Mouse (Mus musculus) liver, postnatal 0 days (tissue): ENCODE measurements around the gene Pde2a. TPM values are rescaled to one million over a fixed set of nuclear protein-coding genes. Genes with fewer than 3 reads are reported as not detected.

Experiments
- ATAC-seq: fragments of 200-750 bp; cut with Nextera tagmentation; 2 replicates; pipeline ENCODE4 v1.8.0; 2017; ENCODE audit warnings: mild to moderate bottlenecking, moderate library complexity
- DNase-seq: peaks from one replicate; pipeline ENCODE4 v3.0.0-alpha.2; 2016
- H3K27ac ChIP-seq: fragments of 300-500 bp; sonication (generic); 2 replicates; pipeline ENCODE4 v1.5.1; 2014; ENCODE audit warnings: antibody characterized with exemption, moderate library complexity, mild to moderate bottlenecking, low read depth
- H3K27me3 ChIP-seq: fragments of 300-500 bp; sonication (generic); 2 replicates; pipeline ENCODE4 v1.6.1; 2014; ENCODE audit warnings: low read length, control low read depth, mixed read lengths; ENCODE audit not compliant: insufficient read depth
- H3K36me3 ChIP-seq: fragments of 300-500 bp; sonication (generic); replicated peaks from 2 replicates; pipeline ENCODE4 v1.6.1; 2014; ENCODE audit warnings: mild to moderate bottlenecking, control low read depth, low read length, moderate library complexity, mixed read lengths; ENCODE audit not compliant: insufficient read depth
- H3K4me1 ChIP-seq: fragments of 300-500 bp; sonication (generic); 2 replicates; pipeline ENCODE4 v1.6.1; 2014; ENCODE audit warnings: antibody characterized with exemption, mild to moderate bottlenecking, control low read depth; ENCODE audit not compliant: insufficient read depth
- H3K4me2 ChIP-seq: fragments of 300-500 bp; sonication (generic); 2 replicates; pipeline ENCODE4 v1.6.1; 2014; ENCODE audit warnings: low read depth, mild to moderate bottlenecking, low read length, moderate library complexity, mixed read lengths
- H3K4me3 ChIP-seq: fragments of 300-500 bp; sonication (generic); 2 replicates; pipeline ENCODE4 v1.5.1; 2014; ENCODE audit warnings: low read depth, low read length
- H3K9ac ChIP-seq: fragments of 300-500 bp; sonication (generic); replicated peaks from 2 replicates; pipeline ENCODE4 v1.6.1; 2014; ENCODE audit warnings: mild to moderate bottlenecking, moderate library complexity
- H3K9me3 ChIP-seq: fragments of 300-500 bp; sonication (generic); 2 replicates; pipeline ENCODE4 v1.6.1; 2016; ENCODE audit warnings: mild to moderate bottlenecking, control low read depth, low read length, mixed read lengths
- CTCF ChIP-seq: sonication (generic); IDR thresholded peaks from 2 replicates; pipeline ENCODE4 v1.5.1; 2016; ENCODE audit warnings: antibody characterized with exemption, low read depth
- EP300 ChIP-seq: IDR thresholded peaks from 2 replicates; pipeline ENCODE4 v1.6.1; 2016; ENCODE audit warnings: antibody characterized with exemption, low read depth, mild to moderate bottlenecking
- WGBS: fragments of 180-500 bp; shearing (Covaris S2); extraction: QIAGEN DNeasy Blood & Tissue Kit; methylation state at CpG from one replicate; pipeline ENCODE4 v1.1.7; 2014; ENCODE audit not compliant: insufficient replicate concordance; 5-methylcytosine and 5-hydroxymethylcytosine counted together
- polyA plus RNA-seq: library from polyadenylated mRNA; unstranded; fragments of >200 nt; fragmentation: Nextera tagmentation; extraction: Ambion mirVana; gene quantifications from 2 replicates; pipeline ENCODE4 v1.2.1, GENCODE M21; 2015

The Pde2a gene
- polyA plus RNA-seq, 1 experiment from 2014 or later, result 15.8 TPM

DNA sequence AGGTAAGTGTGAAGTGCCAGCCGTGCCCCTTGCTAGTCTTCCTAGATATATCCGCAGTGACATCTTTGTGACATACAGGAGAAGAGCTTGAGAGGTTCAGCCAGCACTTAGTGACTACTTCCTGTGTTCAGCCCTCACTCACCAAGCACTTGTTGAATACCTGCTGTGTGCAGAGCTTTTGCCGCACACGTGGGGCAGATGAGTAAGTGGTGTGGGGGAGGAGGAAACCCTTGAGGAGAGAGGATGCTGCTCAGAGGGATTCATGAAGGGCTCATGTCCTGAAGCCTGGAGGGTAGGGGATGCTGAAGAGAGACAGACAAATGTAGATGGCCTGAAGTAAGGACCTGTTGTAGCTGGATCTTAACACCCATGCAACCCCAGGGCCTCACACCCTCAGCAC lies 7.3 kb upstream of the Pde2a start:
- Histone ChIP-seq H3K27me3 (no peaks in the 10 kb centered on the region), H3K36me3 (peaks cover 25% of the 10 kb centered on the region), H3K9me3 (no peaks in the 10 kb centered on the region), H3K27ac (no peak overlapping the region), H3K9ac (no peak overlapping the region), H3K4me1 (no peaks in the 10 kb centered on the region), H3K4me2 (no peak overlapping the region), H3K4me3 (no peak overlapping the region)
- TF ChIP-seq EP300, result no peak
- no peak for DNase-seq
- 68% methylated on average over 4 of the region's 4 CpGs for WGBS
- ATAC-seq, result no peak

DNA sequence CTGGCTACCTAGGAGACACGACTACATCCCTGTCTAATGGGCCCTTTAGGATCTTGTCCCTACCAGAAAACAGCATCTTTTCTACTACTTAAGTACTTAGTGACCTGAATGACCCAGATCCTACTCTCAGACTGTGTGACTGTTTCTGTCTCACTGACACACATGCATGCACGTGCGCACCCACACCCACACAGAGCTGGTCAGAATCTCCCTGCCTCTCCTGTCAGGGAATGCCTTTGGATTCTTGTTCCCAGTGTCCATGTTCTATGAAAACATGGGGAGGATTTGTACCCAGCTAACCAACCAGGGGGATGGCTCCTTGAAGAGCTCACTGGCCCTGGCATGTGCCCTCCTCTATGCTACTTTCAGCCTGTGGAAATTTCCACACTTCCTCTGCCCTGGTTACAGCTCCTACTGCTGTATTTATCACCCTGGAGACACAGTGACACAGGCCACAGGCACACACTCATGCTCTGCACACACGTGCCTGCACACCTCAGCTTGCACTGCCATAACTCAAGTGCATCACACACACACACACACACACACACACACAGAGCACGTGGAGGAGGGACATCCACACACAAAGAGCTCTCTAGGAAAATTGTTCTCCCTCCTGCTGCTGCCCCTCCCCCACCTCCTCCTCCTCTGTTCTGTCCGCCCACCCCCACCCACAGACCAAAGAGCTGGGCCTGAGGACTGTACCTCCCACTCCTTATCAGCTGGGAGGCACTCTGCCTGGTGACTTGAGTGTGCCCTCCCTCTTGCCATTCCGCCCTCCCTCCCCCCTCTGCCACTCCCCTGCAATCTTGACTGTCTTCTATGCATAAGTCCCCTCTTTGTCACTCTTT lies 6.6 kb upstream of the Pde2a start:
- peak; percentile 40 for ATAC-seq
- H3K4me3 ChIP-seq, result no peak overlapping the region
- 0 out of 2 replicates have a peak, but pooled peaks cover 3% of the 10 kb centered on the region for H3K27me3 ChIP-seq
- H3K4me1 ChIP-seq, result peaks cover 3% of the 10 kb centered on the region; the same call in 1 of the 2 replicates
- peaks cover 22% of the 10 kb centered on the region for H3K36me3 ChIP-seq
- H3K4me2 ChIP-seq, result no peak overlapping the region
- H3K27ac ChIP-seq, result no peak overlapping the region
- H3K9me3 ChIP-seq, result no peaks in the 10 kb centered on the region
- no peak overlapping the region for H3K9ac ChIP-seq
- no peak for TF ChIP-seq EP300
- TF ChIP-seq CTCF, result no peak
- 46% methylated on average over 7 of the region's 7 CpGs for WGBS
- peak; percentile 22 for DNase-seq

DNA sequence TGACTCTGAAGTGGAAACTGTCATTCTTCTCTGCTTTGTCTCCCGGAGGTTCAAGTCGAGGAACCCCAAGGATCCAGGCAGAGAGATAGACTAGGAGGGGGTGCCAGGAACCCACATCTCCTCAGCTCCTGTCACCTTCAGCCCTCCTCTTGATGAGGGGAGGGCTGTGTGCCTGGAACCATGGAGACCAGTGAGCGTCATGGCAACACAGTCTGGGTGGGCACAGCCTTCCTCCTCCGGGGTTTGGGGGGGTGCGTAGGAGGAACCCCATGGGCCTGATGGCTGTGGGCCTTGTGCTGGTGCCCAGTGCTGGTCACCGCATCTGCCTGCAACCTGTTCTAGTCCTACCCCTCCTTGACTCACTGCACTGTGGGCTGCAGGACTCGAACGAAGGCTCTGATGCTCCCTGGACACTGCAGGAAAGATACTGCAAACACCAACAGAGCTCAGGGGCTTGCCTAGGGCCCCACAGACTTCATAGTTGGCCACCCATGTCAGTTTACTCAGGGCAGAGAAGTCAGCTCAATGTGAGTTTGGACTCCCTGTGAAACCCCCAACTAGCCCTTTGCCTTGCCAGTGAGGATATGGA lies 5.9 kb upstream of the Pde2a start:
- no peak overlapping the region for H3K4me2 ChIP-seq
- no peak overlapping the region for H3K27ac ChIP-seq
- H3K9me3 ChIP-seq, result no peaks in the 10 kb centered on the region
- ATAC-seq (no peak), DNase-seq (no peak)
- TF ChIP-seq EP300 (no peak), CTCF (no peak)
- peaks cover 17% of the 10 kb centered on the region for H3K36me3 ChIP-seq
- WGBS, result 48% methylated on average over 8 of the region's 8 CpGs
- H3K9ac ChIP-seq, result no peak overlapping the region
- no peak overlapping the region for H3K4me3 ChIP-seq
- 0 out of 2 replicates have a peak, but pooled peaks cover 3% of the 10 kb centered on the region for H3K27me3 ChIP-seq
- peaks cover 3% of the 10 kb centered on the region; the same call in 1 of the 2 replicates for H3K4me1 ChIP-seq

DNA sequence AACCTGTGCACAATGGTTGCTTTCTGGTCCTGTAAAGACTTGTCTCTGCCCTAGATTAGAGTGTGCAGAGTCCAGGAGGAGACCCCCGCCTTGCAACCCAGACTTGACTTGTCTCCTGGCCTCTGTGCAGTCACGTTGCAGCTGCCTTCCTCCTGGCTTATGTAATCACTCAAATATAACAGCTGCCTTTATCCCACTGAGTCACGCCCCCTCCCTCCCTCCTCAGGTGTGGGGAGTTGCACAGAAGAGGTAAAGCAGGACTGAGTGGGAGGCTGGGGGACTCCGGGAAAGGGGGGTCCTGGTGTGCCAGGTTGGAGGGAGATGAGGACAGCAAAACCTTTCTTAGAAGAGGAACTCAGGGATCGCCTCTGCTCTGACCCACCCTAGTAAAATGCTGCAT lies 5.1 kb upstream of the Pde2a start:
- no peak for ATAC-seq
- Histone ChIP-seq H3K27ac (no peak overlapping the region), H3K4me1 (peaks cover 3% of the 10 kb centered on the region; the same call in 1 of the 2 replicates), H3K4me2 (no peak overlapping the region), H3K9me3 (no peaks in the 10 kb centered on the region), H3K9ac (no peak overlapping the region), H3K4me3 (no peak overlapping the region), H3K27me3 (peaks cover 6% of the 10 kb centered on the region; the same call in 1 of the 2 replicates), H3K36me3 (0 out of 2 replicates have a peak, but pooled peaks cover 11% of the 10 kb centered on the region)
- TF ChIP-seq CTCF (no peak), EP300 (no peak)
- no peak for DNase-seq
- WGBS, result 50% methylated on average over 5 of the region's 5 CpGs

DNA sequence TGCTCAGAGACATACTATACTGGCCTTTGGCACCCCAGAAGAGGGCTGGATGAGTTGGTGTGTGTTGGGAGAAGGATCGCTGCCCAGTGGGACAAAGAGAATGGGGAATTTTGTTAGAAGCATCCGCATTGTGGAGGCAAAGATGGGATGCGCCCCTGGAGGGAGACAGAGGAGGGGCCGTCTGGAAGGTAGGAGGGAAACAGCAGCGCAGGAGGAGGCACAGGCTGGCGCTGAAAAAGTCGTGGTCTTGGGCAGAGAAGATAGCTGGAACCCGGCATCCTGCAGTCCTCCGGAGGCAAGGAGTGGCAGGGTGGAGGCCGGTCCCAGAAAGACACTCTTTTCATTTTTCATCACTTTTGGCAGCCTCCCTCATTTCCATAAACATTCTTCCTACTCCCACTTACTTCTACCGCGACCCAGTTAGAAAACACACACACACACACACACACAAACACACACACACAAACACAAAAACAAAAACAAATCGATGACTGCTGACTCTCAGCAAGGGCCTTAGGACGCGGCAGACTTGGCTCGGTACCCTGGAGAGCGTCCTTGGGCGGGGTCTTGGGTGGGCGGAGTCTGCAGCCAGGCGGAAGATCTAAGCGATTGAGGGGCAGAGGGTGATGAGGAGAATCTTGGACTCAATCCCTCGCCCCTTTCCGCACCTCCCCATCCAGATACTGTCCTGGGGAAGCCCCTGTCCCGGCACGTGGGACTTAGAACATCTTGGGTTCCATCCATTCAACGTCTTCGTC lies 2.3 kb upstream of the Pde2a start:
- Histone ChIP-seq H3K9me3 (no peaks in the 10 kb centered on the region), H3K27ac (no peak overlapping the region), H3K4me1 (peaks cover 3% of the 10 kb centered on the region; the same call in 1 of the 2 replicates), H3K4me2 (no peak overlapping the region), H3K27me3 (peaks cover 13% of the 10 kb centered on the region; the same call in 1 of the 2 replicates), H3K9ac (no peak overlapping the region), H3K36me3 (0 out of 2 replicates have a peak, but pooled peaks cover 3% of the 10 kb centered on the region), H3K4me3 (no peak overlapping the region)
- ATAC-seq (no peak), DNase-seq (peak; percentile 41)
- TF ChIP-seq EP300, result no peak
- no peak for TF ChIP-seq CTCF
- 8% methylated on average over 27 of the region's 27 CpGs for WGBS

DNA sequence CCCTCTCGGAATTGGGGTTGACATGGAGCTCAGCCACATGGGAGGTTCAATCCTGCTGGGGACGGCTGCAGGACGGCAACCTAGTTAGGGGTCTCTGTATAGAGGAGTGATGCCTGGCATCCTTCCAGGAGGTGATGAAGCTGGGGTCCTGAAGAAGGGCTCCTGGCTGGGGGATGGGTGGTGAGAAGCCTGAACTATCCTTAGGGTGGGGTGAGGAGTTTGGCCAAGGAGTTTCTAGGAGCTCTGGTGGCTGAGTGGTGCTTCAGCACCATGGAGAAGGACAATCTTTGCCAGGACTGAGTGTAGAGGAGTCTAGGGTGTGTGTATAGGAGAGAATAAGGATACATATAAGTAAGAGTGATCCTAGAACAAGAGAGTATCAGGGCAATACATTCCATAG lies 578 bp downstream of the Pde2a start:
- H3K9ac ChIP-seq, result no peak overlapping the region
- H3K4me2 ChIP-seq, result no peak overlapping the region
- no peaks in the 10 kb centered on the region for H3K36me3 ChIP-seq
- ATAC-seq (no peak), DNase-seq (no peak)
- H3K4me3 ChIP-seq, result no peak overlapping the region
- H3K4me1 ChIP-seq, result peaks cover 3% of the 10 kb centered on the region; the same call in 1 of the 2 replicates
- H3K27me3 ChIP-seq, result peaks cover 13% of the 10 kb centered on the region; the same call in 1 of the 2 replicates
- 31% methylated on average over 3 of the region's 3 CpGs for WGBS
- no peak overlapping the region for H3K27ac ChIP-seq
- TF ChIP-seq CTCF, result no peak
- no peak for TF ChIP-seq EP300
- no peaks in the 10 kb centered on the region for H3K9me3 ChIP-seq
